Mouse (Mus musculus) large intestine, adult 2 months (tissue): ENCODE measurements around the gene Sertad2. TPM values are rescaled to one million over a fixed set of nuclear protein-coding genes. Genes with fewer than 3 reads are reported as not detected.

Experiments
- DNase-seq: peaks from one replicate; pipeline ENCODE4 v3.0.0-alpha.2; 2012; ENCODE audit warnings: low read depth, low spot score
- WGBS: fragments of 180-500 bp; shearing (Covaris S2); methylation state at CpG from one replicate; pipeline ENCODE4 v1.1.7; 2018; 5-methylcytosine and 5-hydroxymethylcytosine counted together
- polyA plus RNA-seq: library from polyadenylated mRNA; depleted of rRNA; stranded (reverse); fragments of >200 nt; gene quantifications from 2 replicates; pipeline ENCODE4 v1.2.3, GENCODE M21; 2012; rRNA removed

The Sertad2 gene
- polyA plus RNA-seq = 9.6 and 23.0 TPM in 2 replicates

DNA sequence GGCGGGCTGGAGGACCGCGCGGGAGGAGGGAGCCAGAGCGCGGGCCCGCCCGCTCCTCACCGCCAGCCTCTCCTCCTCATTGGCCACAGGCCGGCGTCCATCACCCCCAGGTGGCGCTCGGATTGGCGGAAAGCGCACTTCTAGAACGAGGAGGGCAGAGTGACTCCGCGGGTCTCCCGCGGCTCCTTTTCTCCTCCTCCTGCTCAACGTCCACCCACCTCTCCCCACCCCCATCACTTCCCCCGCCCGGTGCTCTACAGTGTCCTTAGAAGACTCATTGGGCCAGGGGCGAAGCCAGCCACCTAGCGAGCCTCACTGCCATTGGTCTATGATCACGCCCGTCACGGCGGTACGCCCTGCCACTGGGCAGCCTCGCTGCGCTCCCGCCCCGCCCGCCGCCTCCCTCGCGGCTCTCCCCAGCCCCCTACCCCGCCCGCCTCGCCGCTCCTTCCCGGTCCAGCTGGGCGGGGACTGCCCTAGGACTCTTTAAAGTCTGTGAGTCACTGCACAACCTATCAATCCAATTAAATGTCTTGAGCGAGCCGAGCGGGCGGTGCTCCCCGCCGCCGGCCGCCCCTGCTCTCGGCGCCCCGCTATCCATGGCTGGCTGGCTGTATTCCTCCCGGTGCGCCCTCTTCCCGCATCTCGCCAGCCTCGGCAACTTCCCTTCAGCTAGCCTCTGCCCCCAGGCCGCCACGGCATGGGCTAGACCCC is at the start of gene Sertad2:
TSS of gene Sertad2 (plus strand) at position 515 of the 714 bp plus-strand sequence.
- under 1% methylated on average over 48 of the region's 62 CpGs for WGBS
- peak; percentile 82 for DNase-seq

DNA sequence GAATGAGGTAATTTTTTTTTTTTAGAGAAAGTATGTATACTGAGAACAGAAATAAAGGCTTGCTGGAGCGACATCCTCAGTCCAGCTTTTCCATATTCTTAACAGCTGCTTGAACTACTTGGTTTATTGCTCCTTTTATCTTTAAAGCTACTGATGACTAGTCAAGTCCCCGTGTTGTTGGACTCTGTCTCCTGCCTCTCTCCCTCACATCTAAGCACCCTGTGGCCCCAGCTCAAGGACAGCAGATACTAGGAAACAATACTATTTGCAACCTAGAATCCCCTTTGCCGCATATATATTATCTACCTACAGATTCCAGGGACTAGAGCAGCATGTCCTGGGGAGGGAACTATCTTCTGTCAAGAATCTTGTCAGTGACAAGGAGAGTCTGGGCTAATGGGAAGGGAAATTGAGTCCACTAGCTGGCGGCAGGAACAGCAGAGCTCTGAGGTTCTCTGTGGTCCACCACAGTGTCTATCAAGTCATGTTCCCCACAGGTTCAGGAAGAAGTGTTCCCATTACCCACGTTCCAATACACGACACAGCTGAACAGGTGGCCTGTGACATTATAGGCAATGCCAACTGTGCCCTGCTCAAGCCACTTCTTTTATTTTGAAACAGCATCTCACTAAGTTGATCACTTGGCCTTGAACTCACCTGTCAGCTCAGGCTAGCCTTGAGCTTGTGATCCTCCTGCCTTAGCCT is 49.0 kb upstream of the Sertad2 start:
- WGBS = 58% methylated on average over 6 of the region's 6 CpGs
- DNase-seq = no peak

DNA sequence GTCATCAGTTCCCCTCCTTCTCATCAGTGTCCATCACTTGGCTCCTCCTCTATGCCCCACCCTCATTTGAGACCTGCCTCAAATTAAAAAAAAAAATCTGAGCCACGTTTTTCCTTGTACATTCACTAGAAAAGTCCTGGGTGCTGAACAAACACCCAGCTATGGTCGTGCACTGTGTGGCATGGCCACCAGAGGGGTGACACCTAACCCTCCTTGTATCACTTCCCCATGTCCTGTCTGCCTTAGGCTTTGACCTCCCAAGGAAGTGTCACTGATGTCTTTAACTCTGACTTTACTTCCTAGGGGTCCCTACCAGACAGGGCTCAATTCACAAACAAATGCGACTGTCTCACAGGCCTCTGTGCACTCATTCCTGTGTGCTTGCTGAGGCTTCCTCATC is 42.5 kb upstream of the Sertad2 start:
- 45% methylated on average over 3 of the region's 3 CpGs for WGBS
- no peak for DNase-seq

DNA sequence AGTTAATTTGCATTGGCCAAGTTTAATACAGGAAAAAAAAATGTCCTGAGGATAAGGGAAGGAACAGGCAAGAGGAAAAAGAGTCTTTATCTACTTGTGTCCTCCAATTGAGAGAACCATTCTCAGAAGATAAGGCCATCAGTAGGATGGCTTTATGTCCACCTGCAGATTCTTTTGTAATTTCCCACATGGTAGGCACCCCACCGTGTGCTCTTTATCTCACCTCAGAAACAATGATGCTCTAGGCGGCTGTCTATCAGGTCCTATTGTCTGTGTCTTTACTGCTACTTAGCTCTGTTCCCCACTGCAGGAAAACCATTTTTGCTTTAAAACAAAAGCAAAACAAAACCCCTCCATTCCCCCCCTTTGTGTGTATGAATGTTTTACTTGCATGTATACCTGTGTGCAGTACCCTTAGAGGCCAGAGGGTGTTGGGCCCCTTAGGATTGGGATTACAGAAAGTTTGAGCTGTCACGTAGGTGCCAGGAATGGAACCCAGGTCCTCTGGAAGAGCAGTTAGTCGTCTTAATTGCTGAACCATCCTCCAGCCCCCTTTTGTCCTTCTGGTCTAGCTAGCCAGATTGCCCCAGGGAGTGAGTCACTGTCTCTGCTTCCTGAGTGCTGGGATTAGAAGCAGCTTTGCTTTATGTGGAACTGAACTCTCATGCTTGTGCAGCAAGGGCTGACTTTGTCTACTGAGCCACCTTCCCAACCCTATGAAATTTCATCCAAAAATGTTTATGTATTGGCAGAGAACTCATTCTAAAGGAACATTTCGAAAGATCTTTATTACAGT is 41.7 kb upstream of the Sertad2 start:
- no peak for DNase-seq
- 77% methylated on average over 5 of the region's 5 CpGs for WGBS

DNA sequence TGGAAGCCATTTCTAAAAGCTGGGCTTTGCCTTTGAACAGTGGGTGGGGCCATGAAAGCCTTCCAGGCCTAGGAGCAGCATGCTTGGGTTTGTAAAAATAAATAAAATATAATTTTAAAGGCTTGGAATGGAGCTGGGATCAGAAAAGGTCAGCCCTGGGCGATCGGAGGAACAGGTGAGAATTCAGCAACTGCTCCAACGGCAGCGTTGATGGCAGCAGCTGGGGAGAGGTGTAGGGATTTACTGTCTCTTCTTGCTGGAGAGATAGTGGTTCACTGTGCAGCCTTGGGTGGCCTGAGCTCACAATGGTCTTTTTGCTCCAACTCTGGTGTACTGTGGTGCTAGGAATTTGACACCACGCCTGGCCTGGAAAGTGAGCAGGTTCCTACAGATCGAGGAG is 29.5 kb upstream of the Sertad2 start:
- no peak for DNase-seq
- 80% methylated on average over 6 of the region's 6 CpGs for WGBS

DNA sequence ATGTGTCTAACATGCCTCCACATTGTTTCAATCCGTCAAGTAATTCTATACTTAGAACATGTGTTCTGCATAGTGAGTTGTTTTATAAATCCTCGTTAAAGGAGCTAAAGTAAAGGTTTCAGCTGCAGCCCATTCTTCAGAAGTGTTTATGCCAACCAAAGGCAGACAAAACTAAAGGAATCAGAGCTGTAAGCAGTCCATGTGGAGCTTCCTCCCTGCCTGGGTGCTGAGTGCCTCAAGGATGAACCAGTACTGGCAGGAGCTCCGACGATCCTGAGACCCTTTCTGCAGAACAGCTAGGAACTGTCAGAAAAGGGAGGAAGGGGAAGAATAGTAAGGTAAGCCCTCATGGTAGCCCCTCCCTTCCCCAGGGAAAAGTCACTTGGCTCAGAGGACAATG is 28.3 kb upstream of the Sertad2 start:
- no peak for DNase-seq
- 62% methylated on average over 4 of the region's 4 CpGs for WGBS

DNA sequence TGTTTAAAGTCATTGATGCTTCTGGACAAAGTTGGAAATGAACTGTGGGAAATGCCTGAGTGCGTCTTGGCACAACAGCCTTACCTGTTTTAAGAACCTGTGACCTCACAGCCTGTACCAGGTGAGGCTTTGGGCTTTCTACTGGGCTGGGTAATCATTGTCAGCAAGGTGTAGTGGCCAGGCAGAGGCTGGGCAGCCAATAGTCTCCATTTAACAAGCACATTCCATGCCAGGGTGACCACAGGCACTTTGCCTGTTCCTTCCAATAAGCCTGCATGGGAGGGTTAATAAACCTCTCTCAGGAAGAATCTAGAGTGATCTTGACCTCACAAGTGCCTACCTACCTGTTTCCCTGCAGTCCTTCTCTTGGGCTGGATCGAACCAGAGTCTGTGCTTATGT is 21.7 kb upstream of the Sertad2 start:
- no peak for DNase-seq
- WGBS = 90% methylated on average over 2 of the region's 2 CpGs

DNA sequence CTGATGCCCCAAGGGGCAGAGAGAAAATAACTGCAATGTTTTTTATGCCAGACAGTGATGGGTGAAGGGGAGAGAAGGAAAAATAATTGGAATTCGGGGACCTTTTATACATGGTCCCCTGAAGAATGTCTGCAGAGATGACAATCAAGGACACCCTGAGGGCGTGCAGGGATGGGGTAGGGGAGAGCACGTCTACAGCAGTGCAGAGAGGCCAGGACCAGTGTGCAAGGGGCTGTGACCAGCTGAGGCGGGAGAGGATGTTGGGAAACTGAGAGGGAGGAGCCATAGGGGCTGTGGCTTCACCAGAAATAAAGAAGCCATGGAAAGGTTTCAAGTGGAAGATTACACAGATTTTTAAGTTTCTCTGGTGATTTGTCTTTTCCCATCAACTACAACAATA is 20.3 kb upstream of the Sertad2 start:
- DNase-seq = no peak
- WGBS = 86% methylated on average over 4 of the region's 4 CpGs

DNA sequence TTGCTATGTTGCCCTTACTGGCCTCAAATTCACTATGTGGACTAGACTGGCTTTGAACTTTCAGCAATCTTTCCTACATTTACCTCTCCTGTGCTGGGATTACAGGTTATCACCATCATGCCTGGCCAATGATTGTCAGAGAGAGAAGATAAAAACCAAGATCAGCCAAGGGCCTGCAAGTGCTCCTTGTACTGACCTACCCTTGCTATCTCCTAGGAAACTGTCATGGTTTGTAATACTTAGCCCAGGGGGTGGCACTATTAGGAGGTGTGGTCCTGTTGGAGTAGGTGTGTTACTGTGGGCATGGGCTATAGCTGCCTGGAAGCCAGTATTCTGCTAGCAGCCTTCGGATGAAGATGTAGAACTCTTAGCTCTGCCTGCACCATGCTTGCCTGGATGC is 18.6 kb upstream of the Sertad2 start:
- 89% methylated on average over 1 of the region's 1 CpGs for WGBS
- no peak for DNase-seq

DNA sequence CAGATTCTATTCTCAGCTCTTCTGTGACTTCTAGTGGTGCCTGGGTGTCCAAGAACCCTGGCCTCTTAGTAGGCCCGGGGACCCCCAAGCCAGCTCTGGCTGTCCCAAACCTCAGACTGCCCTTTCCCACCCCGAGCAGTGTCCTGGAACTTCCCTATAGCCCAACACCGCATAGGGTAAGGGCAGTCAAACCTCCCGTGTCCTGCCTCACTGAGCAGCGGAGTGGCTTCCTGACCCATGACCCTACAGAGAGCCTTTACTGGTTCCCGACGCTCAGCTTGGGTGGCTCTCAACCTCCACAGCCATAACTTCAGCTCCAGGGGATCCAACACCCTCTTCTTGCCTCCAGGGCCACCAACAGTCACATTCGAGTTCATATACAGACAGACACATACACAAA is 17.1 kb upstream of the Sertad2 start:
- no peak for DNase-seq
- 86% methylated on average over 8 of the region's 8 CpGs for WGBS

DNA sequence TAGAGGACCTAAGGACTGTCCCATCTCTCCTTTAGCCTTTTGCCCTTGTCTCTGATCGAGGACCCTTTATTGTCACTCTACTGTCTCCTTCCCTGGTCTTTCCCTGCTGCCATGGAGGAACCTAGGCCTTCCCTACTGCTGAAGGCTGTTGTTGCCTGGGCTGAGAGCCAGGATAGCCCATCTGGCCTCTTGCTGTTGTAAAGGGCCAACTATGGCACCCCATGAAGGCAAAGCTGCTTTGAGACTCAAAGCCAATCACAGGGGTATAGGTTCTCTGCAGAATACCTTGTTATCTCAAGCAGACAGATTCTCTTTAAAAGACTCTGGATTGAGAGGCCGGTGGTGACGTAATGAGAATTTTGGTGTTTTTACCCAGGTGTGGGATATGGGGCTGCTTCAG is 15.2 kb upstream of the Sertad2 start:
- no peak for DNase-seq
- 93% methylated on average over 3 of the region's 3 CpGs for WGBS

DNA sequence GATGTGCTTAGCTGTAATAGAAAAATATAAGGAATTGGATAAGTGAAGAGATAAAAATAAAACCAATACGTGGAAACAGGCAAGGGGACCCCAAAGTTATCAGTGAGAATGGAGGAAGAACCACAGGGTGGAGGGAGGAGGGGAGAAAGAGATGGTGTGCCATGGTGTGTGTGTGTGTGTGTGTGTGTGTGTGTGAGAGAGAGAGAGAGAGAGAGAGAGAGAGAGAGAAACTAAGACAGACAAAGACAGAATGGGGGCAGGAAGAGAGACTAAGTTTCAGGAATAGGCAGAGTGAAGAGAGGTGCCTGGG is 11.4 kb upstream of the Sertad2 start:
- WGBS = 11% methylated on average over 1 of the region's 1 CpGs
- DNase-seq = no peak

DNA sequence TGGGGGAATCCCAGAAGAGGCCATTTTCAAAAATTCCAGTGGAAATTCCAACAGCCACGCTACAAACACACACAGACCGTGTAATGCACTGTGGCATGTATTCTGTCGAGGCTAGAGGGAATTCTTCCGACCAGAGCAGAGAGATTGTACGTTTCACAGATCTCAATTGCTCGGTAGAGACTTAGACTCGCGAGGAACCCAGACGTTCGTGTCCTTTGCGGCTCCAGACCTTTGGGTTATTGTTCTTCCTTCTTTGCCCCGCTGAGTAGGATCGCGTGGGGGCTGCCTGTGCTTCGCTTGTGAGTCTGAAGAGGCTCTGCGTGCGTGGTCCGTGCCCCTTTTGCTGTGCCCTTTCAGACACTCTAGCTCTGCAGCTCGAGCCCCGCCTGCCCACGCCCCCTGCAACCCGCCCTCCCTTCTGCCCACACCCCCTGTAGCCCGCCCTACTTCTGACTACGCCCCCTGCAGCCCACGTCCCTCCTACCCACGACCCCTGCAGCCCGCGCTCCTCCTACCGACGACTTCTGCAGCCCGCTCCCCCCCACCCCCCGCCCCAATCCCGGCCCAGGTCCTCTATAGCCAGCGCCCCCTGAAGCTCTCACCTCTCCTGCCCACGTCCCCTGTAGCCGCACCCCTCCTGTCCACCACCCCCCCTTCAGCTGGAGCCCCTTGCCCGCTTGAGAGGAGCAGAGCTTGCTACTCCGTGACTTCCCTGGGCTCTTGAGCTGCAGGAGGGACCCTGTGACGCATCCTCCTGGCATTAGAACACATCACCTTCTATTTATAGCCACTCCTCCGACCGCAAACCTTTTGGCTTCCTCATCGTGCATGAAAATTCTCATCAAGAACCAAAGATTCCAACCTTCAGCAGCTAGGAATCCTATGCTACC is 10.8 kb upstream of the Sertad2 start:
- 1% methylated on average over 41 of the region's 42 CpGs for WGBS

DNA sequence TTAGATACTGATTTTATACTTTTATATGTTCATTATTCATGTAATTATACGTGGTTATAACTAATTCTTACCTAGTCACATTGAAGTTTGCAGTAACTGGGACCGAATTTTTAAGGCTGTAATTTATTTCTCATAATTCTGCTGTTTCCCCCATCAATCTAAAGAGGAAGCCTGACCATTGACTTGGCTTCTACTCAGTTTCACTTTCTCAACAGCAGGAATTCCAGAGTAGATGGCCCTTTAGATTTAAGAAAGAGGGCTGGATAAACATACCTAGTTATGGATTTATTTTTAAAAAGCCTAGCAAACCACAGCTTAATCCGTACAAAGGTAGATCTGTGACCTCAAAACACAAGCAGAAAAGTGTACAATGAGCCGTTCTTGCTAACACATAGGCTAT is 9.8 kb upstream of the Sertad2 start:
- no peak for DNase-seq
- 68% methylated on average over 4 of the region's 4 CpGs for WGBS

More for the DNA sequence above, 10.8 kb upstream of the Sertad2 start:
- DNase-seq = no peak

DNA sequence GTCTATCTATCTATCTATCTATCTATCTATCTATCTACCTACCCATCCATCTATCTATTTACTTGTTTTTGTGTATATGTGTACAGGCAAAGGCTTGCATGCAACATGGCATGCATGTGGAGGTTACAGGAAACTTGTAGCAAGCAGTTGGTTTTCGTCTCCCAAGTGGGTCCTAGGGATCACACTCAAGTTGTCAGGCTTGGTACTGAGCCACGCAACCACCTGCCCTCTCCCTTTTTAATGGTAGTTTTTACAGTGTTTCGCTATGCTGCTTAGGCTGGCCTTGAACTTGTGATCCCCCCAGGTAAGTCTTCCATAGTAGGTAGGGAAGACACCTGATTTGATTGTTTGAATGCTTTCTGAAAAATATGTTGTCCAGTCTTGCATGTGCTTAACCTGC is 5.8 kb upstream of the Sertad2 start:
- DNase-seq = no peak
- 89% methylated on average over 3 of the region's 3 CpGs for WGBS

DNA sequence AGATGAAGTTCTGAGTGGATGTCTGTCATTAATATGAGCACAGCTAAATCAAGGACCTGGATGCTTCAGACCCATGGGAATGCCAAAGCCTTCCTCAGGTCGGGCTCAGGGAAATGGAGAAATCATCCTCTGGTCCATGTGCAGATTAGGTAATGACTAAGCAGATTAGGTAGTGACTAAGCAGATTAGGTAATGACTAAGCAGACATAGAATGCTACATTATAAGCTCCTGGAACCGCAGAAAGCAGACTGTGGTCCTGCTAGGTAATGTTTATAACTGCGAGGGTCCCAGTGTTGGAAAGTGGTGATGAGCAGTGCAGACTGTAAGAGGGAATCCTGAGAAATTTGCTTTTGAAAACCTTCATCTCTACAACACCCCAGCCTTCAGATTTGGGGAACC is 4.6 kb upstream of the Sertad2 start:
- 87% methylated on average over 3 of the region's 3 CpGs for WGBS
- DNase-seq = no peak

DNA sequence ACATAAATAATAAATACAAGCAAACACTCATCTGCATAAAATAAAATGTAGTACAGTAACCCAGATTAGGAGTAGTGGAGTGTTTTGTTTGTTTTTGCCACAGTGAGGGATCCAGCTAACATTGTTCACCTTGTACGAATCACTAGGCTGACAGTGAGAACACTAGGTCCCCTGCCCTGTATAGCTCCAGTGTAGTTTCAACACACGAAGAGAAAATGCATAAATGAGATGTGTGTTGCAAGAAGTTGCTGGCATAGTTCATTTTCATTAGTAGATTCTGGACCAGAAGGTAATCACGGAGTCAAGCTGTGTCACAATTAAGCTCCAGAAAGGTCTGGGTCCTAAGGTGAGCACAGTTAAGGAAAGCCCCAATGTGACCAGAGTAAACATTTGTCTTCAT is 1.8 kb upstream of the Sertad2 start:
- WGBS = 92% methylated on average over 3 of the region's 3 CpGs

DNA sequence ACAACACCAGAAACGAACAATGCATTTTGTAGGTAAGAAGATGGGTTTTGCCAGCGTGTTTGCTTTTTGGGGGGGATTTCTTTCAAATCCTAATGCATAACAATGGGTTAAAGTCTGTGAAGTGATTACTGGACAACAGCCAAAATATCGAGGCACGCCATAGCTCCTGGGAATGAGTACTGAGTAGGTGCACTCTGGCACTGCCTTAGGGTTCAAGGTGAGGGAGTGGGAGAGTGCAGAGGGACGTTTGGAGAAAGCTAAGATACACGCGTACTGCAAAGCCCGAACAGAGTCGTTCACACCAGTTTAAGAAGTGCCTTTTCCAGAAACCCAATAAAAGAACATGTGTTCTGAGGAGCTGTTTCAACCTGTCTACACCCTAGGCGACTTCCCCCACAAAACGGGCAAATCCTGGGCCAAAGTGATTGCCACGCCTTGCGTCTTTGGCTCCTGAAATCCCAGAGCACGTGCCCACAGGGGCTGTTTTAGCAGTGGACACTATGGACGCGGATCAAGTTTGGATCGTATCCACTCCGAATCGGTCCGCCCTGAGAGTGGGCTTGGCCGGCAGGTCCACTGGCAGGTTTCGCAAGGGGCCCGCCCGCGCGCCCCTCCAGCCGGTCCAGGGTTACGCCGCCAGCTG is 937 bp upstream of the Sertad2 start:
- WGBS = 1% methylated on average over 29 of the region's 29 CpGs
- DNase-seq = no peak

More for the DNA sequence above, 1.8 kb upstream of the Sertad2 start:
- no peak for DNase-seq

DNA sequence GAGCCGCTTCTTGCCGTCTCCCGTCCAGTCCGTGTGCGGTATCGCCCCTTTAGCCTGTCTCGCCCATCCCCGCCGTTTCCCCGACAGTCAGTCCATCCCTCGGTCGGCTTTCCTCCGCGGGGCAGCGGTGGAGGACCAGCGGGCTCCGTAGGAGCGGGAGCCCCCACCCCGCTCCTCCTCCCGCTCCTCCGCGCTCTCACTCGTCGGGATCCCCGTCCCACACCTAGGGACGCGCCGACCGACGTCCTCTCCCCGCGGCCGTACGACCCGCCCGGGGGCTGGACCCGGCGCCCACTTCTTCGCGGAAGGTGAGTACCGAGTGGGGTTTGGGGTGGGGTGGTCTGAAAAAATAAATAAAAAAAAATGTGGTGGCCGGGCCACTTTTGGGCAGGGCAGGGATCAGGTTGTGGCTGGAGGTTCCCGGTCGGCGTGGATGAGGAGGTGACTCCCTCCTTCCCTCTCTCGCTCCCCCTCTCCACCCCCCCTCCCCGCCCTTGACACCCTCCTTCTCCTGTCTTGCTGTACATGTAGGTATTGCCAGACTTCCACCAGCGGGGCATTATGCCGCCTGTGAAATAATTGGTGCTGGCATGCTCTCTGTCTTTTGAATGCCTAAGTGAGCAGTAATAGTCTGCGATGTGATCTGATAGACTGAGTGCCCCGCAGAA is 534 bp downstream of the Sertad2 start:
- WGBS = 1% methylated on average over 51 of the region's 51 CpGs
- DNase-seq = no peak
